Mouse (Mus musculus): ENCODE results near the gene Zfp160.

DNA sequence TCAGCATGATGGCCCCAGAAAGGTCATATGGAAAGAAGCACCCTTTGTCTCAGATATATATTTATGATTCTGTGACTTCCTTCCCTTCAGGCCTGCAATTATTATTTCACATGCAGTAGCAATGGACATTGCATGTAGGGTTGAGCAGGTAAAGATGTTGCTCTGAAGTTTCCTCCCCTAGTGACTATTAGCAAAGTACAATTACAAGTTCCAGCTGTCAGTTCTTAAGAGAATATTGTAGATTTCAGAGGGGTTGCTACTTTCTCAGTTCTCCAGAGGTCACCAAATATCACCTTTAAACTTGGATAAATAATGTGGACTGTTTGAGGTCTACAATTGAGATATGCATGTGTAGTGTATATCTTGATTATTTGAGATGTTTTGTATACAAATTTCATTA, 12.3 kb upstream of the Zfp160 start, which contains the start of gene Vmn1r233:
- TF ChIP-seq CTCF (conservative IDR thresholded peaks at IDR 0.05; ENCODE audit: insufficient read depth, insufficient read length, low read depth, low read length) (no peak), POLR2A (IDR thresholded peaks at IDR 0.05; ENCODE audit: low read depth, low read length) (no peak)
